Mouse (Mus musculus) Patski (cell line): ENCODE results near the gene Cox17. TPM values are rescaled to one million over a fixed set of nuclear protein-coding genes. Genes with fewer than 3 reads are reported as not detected.

Experiments
- ATAC-seq: fragments of 100-300 bp; one replicate; pipeline ENCODE4 v1.8.0; 2021
- CTCF ChIA-PET: fragments of 350-600 bp; sonication (Branson Sonifier 250); formaldehyde crosslinking; loops from one replicate; lab custom pipeline; 2022; ENCODE audit warnings: inconsistent platforms; lab: Charles Lee
- POLR2A ChIA-PET: fragments of 350-600 bp; sonication (Branson Sonifier 250); formaldehyde crosslinking; loops from one replicate; lab custom pipeline; 2022; ENCODE audit warnings: antibody characterized with exemption, inconsistent platforms; lab: Charles Lee
- DNase-seq: peaks from one replicate; pipeline ENCODE4 v3.0.0-alpha.2; 2011; ENCODE audit warnings: low read depth, low spot score
- H3K27me3 ChIP-seq: fragments of 371-371 bp; one replicate; pipeline ENCODE4 v1.5.1; 2021
- CTCF ChIP-seq: fragments of 100-300 bp; IDR thresholded peaks from one replicate; pipeline ENCODE4 v1.5.1; 2021
- in situ Hi-C: fragments of 300-500 bp; cut with MboI; formaldehyde crosslinking; loops from 3 replicates; pipeline ENCODE4 v1.11.1; 2018; ENCODE audit warnings: low pct_unique_long_range_greater_than_20kb, mixed read lengths
- polyA plus RNA-seq: library from polyadenylated mRNA; unstranded; gene quantifications from one replicate; pipeline ENCODE4 v1.2.3, GENCODE M21; 2021

The Cox17 gene
- polyA plus RNA-seq, 1 experiment from 2014 or later: 271 TPM

DNA sequence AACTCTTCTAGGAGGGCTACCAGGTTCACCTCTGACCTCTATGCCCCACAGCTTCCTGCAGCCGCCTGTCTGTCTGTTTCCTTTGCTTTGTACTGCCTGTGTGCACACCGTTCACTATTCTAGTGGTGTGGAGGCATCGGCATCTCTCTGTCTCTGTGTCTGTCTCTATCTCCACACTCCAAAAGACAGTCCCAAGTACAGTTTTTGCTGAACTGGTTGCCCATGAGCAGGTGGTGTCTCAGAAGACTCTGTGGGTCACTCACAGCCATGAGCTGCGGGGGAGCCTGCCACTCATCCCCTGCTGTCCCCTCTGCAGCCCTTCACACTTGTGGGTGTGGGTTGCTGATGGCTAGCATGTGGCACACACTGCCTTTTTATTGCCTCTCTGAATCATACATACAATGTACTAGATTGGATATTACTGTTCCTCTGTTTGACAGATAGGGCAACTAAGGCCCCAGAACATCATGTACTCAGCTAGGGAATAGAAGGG lies 23.2 kb downstream of the Cox17 start:
- POLR2A ChIA-PET: no interaction called here
- in situ Hi-C loops: no loop called here
- no peak for ATAC-seq

DNA sequence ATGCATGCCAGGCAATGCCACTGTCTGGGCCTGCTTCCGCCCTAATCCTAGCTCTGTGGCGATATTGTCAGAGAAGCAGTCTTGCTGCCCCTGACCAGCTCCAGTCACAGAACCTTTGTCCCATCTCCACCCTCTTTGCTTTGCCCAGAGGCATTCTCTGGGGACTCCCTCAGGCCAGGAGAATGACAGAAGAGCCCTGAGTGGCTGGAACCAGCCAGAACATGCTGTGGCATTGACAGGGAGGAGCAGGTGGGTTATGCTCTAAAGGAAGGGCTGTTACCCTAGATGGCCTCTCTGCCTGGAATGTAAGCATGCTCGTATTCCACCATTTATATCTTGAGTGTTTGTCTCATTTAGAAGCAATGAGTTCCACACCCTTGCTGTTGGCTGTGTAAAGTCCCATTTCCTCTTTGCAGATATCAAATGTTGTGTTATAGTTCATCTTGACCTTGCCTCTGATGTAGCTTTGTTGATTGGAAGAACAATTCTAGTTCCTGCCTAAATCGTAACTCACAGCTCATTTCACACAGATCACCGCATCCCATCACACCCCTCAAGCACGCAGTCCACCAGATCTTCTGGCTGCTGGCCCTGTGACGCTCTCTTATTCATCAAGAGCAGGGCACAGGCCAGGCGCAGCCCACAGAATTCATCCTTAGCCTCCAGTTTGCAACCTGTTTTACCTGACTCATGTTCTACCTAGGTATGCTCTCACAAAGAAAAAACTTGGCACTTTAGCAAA lies 24.0 kb downstream of the Cox17 start:
- POLR2A ChIA-PET: interaction anchor here (0.6 kb wide), 1 partner anchor 14 kb away, joined by 3 read pairs; no protein-coding TSS in a partner anchor
- TF ChIP-seq CTCF: no peak
- DNase-seq (no peak), ATAC-seq (no peak)
- CTCF ChIA-PET: no interaction called here
- no peaks in the 10 kb centered on the region for H3K27me3 ChIP-seq
- in situ Hi-C loops: no loop called here

More for the DNA sequence above, 23.2 kb downstream of the Cox17 start:
- CTCF ChIA-PET: no interaction called here
- no peak for DNase-seq
- no peak for TF ChIP-seq CTCF
- no peaks in the 10 kb centered on the region for H3K27me3 ChIP-seq

DNA sequence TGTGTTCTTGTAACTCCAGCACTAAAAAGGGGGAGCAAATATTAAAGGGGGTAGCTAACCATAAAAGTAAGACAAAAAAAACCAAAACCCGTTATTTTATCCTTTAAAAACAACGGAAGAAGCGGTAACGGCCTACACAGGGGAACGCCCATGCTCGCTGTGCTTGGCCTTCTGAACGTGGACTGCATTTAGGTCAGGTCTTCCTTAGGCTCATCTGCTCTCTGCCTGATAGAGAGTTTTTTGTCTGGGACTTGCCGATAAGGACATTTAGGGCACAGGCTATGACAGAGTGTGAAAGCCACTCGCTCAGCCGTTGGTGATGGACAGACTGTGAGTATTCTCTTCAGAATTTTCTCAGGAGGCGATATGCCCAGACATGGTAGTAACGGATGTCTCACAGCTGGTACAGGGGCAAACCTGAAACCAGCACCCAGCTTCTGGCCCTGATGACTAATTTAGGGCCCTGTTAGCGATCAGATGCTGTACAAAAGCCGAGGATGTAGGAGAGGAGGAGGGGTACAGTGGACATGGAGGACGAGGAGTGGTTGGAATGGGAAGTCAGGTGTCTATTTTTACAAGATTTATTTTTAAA lies 25.0 kb downstream of the Cox17 start:
- ATAC-seq: no peak
- TF ChIP-seq CTCF: no peak

DNA sequence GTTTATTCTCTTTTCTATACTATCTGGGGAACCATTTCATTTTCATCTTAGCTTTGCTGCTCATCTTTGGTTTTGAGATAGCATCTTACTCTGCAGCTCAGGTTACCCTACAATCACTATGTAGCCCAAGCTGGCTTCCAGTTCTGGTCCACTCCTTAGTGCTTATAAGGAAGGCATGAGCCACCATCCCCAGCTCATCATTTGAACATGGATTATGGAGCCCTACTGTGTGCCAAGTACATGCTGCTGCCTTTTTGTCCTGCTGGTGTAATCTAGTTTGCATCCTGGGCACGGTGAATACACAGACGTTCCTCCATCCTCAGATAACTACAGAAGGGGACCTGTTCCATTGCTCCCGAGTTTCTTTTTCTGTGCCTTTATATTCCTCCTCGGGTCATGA lies 26.1 kb downstream of the Cox17 start:
- no peak for DNase-seq
- POLR2A ChIA-PET: no interaction called here
- no peak for ATAC-seq
- no peaks in the 10 kb centered on the region for H3K27me3 ChIP-seq
- CTCF ChIA-PET: interaction anchor here (1.3 to 1.4 kb wide), 2 partner anchors 16 to 22 kb away, joined by 3 read pairs; no protein-coding TSS in a partner anchor
- TF ChIP-seq CTCF: no peak
- in situ Hi-C loops: no loop called here

More for the DNA sequence above, 25.0 kb downstream of the Cox17 start:
- CTCF ChIA-PET: interaction anchor here (1.3 kb wide), 1 partner anchor 15 kb away, joined by 3 read pairs; no protein-coding TSS in a partner anchor
- in situ Hi-C loops: no loop called here
- POLR2A ChIA-PET: interaction anchor here (0.6 kb wide), 1 partner anchor 15 kb away, joined by 3 read pairs; no protein-coding TSS in a partner anchor
- DNase-seq: no peak
- no peaks in the 10 kb centered on the region for H3K27me3 ChIP-seq

DNA sequence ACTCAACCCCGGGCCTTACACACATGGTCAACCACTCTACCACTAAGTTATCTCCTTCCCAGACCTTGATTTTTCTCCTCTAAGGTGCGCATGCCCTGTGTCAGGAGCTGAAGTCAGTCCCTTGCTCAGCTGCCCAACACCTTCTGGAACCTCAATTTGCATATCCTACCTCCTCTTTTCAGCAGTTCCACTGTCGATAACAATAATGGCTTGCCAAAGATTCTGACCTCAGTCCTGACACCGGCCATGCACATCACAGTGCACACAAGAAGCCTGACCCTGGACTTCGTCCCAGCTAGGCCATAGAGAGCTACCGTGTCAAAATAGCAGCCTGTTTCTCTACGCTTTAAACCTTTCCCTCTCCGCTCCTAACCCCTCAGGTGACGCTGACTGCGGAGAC lies 26.6 kb downstream of the Cox17 start:
- in situ Hi-C loops: no loop called here
- CTCF ChIA-PET: interaction anchor here (1.4 kb wide), 1 partner anchor 21 kb away, joined by 3 read pairs; no protein-coding TSS in a partner anchor
- H3K27me3 ChIP-seq: no peaks in the 10 kb centered on the region
- POLR2A ChIA-PET: no interaction called here
- ATAC-seq (no peak), DNase-seq (no peak)
- TF ChIP-seq CTCF: no peak

DNA sequence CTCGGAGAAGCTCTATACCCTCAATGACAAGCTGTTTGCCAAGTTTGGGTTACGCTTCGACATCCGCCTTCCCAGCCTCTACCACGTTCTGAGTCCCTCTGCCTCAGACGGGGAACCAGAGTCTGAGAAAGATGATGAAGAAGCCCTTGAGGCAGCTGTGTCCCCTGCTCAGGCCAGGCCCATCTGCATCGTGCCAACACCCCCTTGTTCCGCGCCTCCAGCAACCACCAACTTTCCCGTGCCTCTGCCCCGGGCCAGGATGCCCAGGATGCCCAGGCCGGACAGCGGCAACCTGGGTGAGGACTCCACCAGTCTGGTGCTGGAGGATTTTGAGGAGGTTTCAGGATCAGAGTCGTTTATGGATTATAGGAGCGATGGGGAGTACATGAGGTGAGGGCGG lies 27.1 kb downstream of the Cox17 start:
- ATAC-seq (no peak), DNase-seq (no peak)
- ChIA-PET CTCF (interaction anchor here (1.4 kb wide), 1 partner anchor 21 kb away, joined by 3 read pairs; no protein-coding TSS in a partner anchor), POLR2A (no interaction called here)
- no peak for TF ChIP-seq CTCF
- no peaks in the 10 kb centered on the region for H3K27me3 ChIP-seq
- in situ Hi-C loops: no loop called here

DNA sequence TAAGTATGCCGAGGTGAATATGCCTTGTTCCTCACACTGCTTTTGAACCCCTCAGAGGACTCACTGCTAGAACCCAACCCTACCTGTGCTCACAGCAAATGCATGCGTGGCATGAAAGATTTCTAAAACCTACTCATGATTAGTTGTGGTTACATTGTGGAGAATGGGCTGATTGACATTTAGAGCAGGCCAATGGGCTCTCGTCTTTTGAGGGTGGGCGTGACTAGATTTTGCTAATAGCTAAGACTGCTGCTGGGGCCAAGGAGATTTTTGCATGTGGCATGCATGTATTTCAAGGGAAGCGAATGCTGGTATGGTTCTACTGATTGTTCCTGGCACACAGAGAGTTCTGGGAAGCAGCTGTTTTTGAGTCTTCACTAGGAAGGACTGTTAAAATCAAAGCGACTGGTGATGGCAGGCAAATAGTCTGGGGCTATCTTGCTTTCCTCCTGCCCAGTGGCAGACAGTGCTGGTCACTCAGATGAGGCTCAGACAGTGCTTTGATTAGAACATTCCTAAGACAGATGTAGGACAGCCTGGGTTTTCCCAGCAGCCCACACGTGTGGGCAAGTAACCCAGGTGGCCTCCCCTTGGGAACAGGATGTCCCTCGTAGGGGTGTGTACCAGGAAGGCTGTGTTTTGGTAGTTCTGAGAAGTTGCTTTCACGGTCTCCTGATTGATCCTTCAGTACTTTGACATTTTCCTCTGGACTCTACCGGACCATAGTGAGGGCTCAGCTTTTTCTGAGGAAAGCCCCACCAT lies 27.8 kb downstream of the Cox17 start:
- H3K27me3 ChIP-seq: no peaks in the 10 kb centered on the region
- DNase-seq: no peak
- CTCF ChIA-PET: no interaction called here
- no peak for ATAC-seq
- POLR2A ChIA-PET: no interaction called here
- TF ChIP-seq CTCF: no peak
- in situ Hi-C loops: no loop called here

DNA sequence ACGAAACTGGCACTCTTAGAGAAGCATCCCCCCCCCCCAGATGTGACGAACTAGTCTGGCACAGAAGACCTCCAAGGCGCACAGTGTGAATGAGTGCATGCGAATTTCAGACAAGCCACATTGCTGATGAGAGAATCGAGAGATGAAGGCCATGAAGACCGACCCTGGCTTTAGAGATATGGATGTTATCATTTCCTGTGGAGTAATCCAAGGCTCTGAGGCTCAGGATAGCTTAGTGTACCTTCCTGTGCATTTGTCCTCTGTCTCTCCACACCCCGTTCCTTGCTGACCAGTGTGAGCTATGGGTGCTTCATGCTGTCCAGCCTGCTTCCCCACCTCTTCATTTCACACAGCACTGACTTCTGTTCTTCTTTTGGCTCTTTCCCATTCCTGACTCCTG lies 28.4 kb downstream of the Cox17 start:
- CTCF ChIA-PET: no interaction called here
- POLR2A ChIA-PET: no interaction called here

DNA sequence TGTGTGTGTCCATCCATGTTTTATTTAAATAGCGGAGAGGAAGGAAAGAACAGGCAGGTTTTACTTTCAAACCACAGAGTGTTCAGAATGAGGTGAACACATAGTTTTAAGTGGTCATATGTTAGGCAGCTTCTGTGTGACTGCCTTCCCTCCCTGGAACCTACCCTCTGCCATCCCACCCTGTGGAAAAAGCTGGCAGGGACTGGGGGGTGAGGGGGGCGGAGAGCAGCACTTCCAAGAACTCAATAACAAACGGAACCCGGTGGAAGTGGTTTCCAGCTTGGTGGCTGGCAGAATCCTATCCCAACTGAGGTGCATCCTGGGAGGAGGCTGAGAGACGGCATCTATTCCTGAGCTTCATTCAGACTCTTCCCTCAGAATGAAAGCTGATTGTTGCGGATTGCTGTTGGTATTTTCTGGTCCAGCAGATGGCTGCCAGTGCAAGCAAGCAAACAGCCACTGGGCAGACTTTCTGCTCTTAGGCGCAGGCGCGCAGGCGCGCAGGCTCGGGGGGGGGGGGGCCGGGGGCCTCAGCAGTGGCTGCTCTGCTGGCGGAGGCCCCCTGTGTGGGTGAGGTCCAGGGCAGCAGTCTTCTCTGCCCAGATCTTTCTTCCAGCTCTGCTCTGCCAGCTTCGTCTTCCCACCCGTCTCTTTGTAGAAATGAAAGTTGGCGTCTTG lies 29.5 kb downstream of the Cox17 start:
- ChIA-PET CTCF (interaction anchor here (0.6 to 1.0 kb wide), 2 partner anchors 100 to 130 kb away, joined by 3 read pairs; no protein-coding TSS in a partner anchor), POLR2A (no interaction called here)
- no peaks in the 10 kb centered on the region for H3K27me3 ChIP-seq
- ATAC-seq (no peak), DNase-seq (no peak)
- no peak for TF ChIP-seq CTCF
- in situ Hi-C loops: no loop called here

More for the DNA sequence above, 28.4 kb downstream of the Cox17 start:
- H3K27me3 ChIP-seq: no peaks in the 10 kb centered on the region
- no peak for DNase-seq
- in situ Hi-C loops: no loop called here
- ATAC-seq: no peak
- TF ChIP-seq CTCF: no peak

DNA sequence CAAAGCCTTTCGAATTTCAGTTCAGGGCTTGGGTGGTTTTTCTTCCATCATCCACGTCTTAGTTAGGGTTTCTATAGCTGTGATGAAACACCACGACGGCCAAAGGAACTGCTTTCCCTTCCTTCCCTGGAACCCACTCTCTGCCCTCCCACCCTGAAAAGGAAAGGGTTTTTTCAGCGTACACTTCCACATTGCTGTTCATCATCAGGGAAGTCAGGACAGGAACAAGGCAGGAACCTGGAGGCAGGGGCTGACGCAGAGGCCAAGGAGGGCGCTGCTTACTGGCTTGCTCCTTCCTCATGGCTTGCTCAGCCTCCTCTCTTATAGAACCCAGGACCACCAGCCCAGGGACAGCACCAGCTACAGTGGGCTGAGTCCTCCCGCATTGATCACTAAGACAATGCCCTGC lies 30.1 kb downstream of the Cox17 start:
- CTCF ChIA-PET: interaction anchor here (0.6 to 1.0 kb wide), 2 partner anchors 99 to 130 kb away, joined by 3 read pairs; no protein-coding TSS in a partner anchor
- POLR2A ChIA-PET: no interaction called here
- in situ Hi-C loops: no loop called here
- no peak for TF ChIP-seq CTCF
- H3K27me3 ChIP-seq: no peaks in the 10 kb centered on the region
- DNase-seq (no peak), ATAC-seq (no peak)
